21 mouse cellular contexts compared by ENCODE assay signal in genomic region chr16:27471389-27471788, GRCm38 (mm10).
DNase-seq lines count a peak whose midpoint lies in the region; ATAC-seq and TF ChIP-seq lines count a peak whose summit lies in the region.
"Had no signal": no experiment of that assay in that cellular context is flagged by ENCODE, and none has a peak within 500 bp of the region (broad histone marks: within the 10 kb centered on the region; RNA-seq: fewer than 3 reads in every experiment).

No protein-coding gene starts in this region.

- WGBS in midbrain, embryonic 15.5 days: 69% methylated on average over 6 of the region's 6 CpGs
- WGBS in midbrain, postnatal 0 days: 65% methylated on average over 6 of the region's 6 CpGs
- 68% methylated on average over 6 of the region's 6 CpGs for WGBS in midbrain, embryonic 16.5 days

- TF ChIP-seq CTCF in midbrain, postnatal 0 days (IDR thresholded peaks at IDR 0.05): no peak

- no peaks in the 10 kb centered on the region for H3K36me3 ChIP-seq in midbrain, embryonic 15.5 days (replicated peaks)
- no peaks in the 10 kb centered on the region for H3K36me3 ChIP-seq in midbrain, postnatal 0 days (ENCODE audit: insufficient read depth, low read length)
- no peaks in the 10 kb centered on the region for H3K36me3 ChIP-seq in midbrain, embryonic 16.5 days (ENCODE audit: control insufficient read depth, insufficient read depth, low read length)
- H3K36me3 ChIP-seq: forebrain, embryonic 10.5 days; hindbrain, embryonic 10.5 days; hindbrain, embryonic 13.5 days had no signal

- no peak overlapping the region for H3K4me3 ChIP-seq in midbrain, embryonic 15.5 days
- H3K4me3 ChIP-seq in midbrain, postnatal 0 days (ENCODE audit: low read depth, low read length): no peak overlapping the region
- no peak overlapping the region for H3K4me3 ChIP-seq in midbrain, embryonic 16.5 days (ENCODE audit: low read depth, low read length)
- H3K4me3 ChIP-seq: forebrain, embryonic 10.5 days; forebrain, embryonic 13.5 days; hindbrain, embryonic 10.5 days; hindbrain, embryonic 13.5 days had no signal

- DNase-seq in heart, adult 11 months: peak; percentile 52
- DNase-seq in heart, postnatal 25 days (ENCODE audit: low spot score): no peak
- no peak for DNase-seq in midbrain, postnatal 0 days (ENCODE audit: low spot score)
- DNase-seq in layer of hippocampus, adult 11-12 months (ENCODE audit: low spot score): no peak
- DNase-seq: adrenal gland, adult 2 months; adrenal gland, postnatal 14 days; cerebellum, adult 11-12 months; cerebellum, adult 9-10 months; cerebellum, postnatal 14 days; gastrocnemius, postnatal 10 days; gastrocnemius, postnatal 36 days; heart, postnatal 36 days had no signal

- no peaks in the 10 kb centered on the region for H3K9me3 ChIP-seq in midbrain, embryonic 15.5 days
- H3K9me3 ChIP-seq in midbrain, postnatal 0 days (ENCODE audit: low read length): no peaks in the 10 kb centered on the region
- no peaks in the 10 kb centered on the region for H3K9me3 ChIP-seq in midbrain, embryonic 16.5 days (replicated peaks; ENCODE audit: control insufficient read depth, low read length, poor library complexity, severe bottlenecking)
- H3K9me3 ChIP-seq: forebrain, embryonic 10.5 days; forebrain, embryonic 13.5 days; hindbrain, embryonic 10.5 days; hindbrain, embryonic 13.5 days had no signal

- no peak overlapping the region for H3K27ac ChIP-seq in midbrain, embryonic 15.5 days
- H3K27ac ChIP-seq in midbrain, postnatal 0 days (ENCODE audit: low read depth, low read length): no peak overlapping the region
- H3K27ac ChIP-seq in midbrain, embryonic 16.5 days (ENCODE audit: low read length): no peak overlapping the region
- H3K27ac ChIP-seq: forebrain, embryonic 10.5 days; forebrain, embryonic 13.5 days; hindbrain, embryonic 10.5 days; hindbrain, embryonic 13.5 days had no signal

- peaks cover 3% of the 10 kb centered on the region; the same call in 1 of the 2 replicates for H3K4me1 ChIP-seq in midbrain, embryonic 15.5 days
- H3K4me1 ChIP-seq in midbrain, postnatal 0 days (ENCODE audit: insufficient read depth, low read length): no peaks in the 10 kb centered on the region
- 0 out of 2 replicates have a peak, but pooled peaks cover 2% of the 10 kb centered on the region for H3K4me1 ChIP-seq in midbrain, embryonic 16.5 days (ENCODE audit: control insufficient read depth, insufficient read depth, low read length)
- H3K4me1 ChIP-seq: forebrain, embryonic 10.5 days; forebrain, embryonic 13.5 days; hindbrain, embryonic 10.5 days; hindbrain, embryonic 13.5 days had no signal

- intact Hi-C loops in heart, postnatal 25 days (cut with DNase I): no loop called here

- H3K9ac ChIP-seq in midbrain, embryonic 15.5 days: no peak overlapping the region
- no peak overlapping the region for H3K9ac ChIP-seq in midbrain, postnatal 0 days (replicated peaks; ENCODE audit: low read length, poor library complexity, severe bottlenecking)
- H3K9ac ChIP-seq in midbrain, embryonic 16.5 days (ENCODE audit: low read depth, low read length): no peak overlapping the region
- H3K9ac ChIP-seq: forebrain, embryonic 13.5 days; hindbrain, embryonic 13.5 days had no signal

- H3K4me2 ChIP-seq in midbrain, embryonic 15.5 days: no peak overlapping the region
- no peak overlapping the region for H3K4me2 ChIP-seq in midbrain, postnatal 0 days (ENCODE audit: low read depth, low read length, poor library complexity, severe bottlenecking)
- no peak overlapping the region for H3K4me2 ChIP-seq in midbrain, embryonic 16.5 days (ENCODE audit: low read length)
- H3K4me2 ChIP-seq: forebrain, embryonic 13.5 days; heart, embryonic 11.5 days; hindbrain, embryonic 13.5 days had no signal

- peak; percentile 74; the same call in 1 of the 2 replicates for ATAC-seq in midbrain, embryonic 15.5 days (replicated peaks)
- no peak for ATAC-seq in midbrain, postnatal 0 days (ENCODE audit: low FRiP score)
- ATAC-seq in midbrain, embryonic 16.5 days: peak; percentile 53; the same call in 1 of the 2 replicates
- ATAC-seq: forebrain, embryonic 13.5 days; forebrain, embryonic 16.5 days; hindbrain, embryonic 16.5 days had no signal

- H3K27me3 ChIP-seq in midbrain, embryonic 15.5 days (replicated peaks): no peaks in the 10 kb centered on the region
- H3K27me3 ChIP-seq in midbrain, postnatal 0 days (ENCODE audit: insufficient read depth, low read length): no peaks in the 10 kb centered on the region
- no peaks in the 10 kb centered on the region for H3K27me3 ChIP-seq in midbrain, embryonic 16.5 days (ENCODE audit: control insufficient read depth, insufficient read depth, low read depth, low read length)
- H3K27me3 ChIP-seq: forebrain, embryonic 13.5 days; hindbrain, embryonic 13.5 days had no signal
